Mouse (Mus musculus): ENCODE results near the gene Hist2h2aa2. TPM values are rescaled to one million over a fixed set of nuclear protein-coding genes. Genes with fewer than 3 reads are reported as not detected.

Hist2h2aa2 gene
- total and polyA plus RNA-seq, 2 experiments from 2014 or later: 52.1 to 1,755 TPM

GRCm38 (mm10) chr3:96235836-96236235 lies 4.2 kb downstream of the Hist2h2aa2 start:
- Histone ChIP-seq H3K36me3 (ENCODE audit: insufficient read depth, low read length) (no peaks in the 10 kb centered on the region), H3K27me3 (ENCODE audit: insufficient read depth, low read length) (no peaks in the 10 kb centered on the region), H3K9ac (replicated peaks; ENCODE audit: low read length) (no peak overlapping the region), H3K4me3 (ENCODE audit: low read length) (no peak overlapping the region), H3K27ac (no peak overlapping the region), H3K4me1 (ENCODE audit: insufficient read depth, low read length) (no peaks in the 10 kb centered on the region), H3K9me3 (ENCODE audit: low read length) (no peaks in the 10 kb centered on the region), H3K4me2 (ENCODE audit: low read depth, low read length) (no peak overlapping the region)
- WGBS: 57% methylated on average over 3 of the region's 3 CpGs
- no peak for TF ChIP-seq CTCF (IDR thresholded peaks at IDR 0.05; ENCODE audit: low read depth)
- DNase-seq (ENCODE audit: low spot score) (no peak), ATAC-seq (no peak)

DNA sequence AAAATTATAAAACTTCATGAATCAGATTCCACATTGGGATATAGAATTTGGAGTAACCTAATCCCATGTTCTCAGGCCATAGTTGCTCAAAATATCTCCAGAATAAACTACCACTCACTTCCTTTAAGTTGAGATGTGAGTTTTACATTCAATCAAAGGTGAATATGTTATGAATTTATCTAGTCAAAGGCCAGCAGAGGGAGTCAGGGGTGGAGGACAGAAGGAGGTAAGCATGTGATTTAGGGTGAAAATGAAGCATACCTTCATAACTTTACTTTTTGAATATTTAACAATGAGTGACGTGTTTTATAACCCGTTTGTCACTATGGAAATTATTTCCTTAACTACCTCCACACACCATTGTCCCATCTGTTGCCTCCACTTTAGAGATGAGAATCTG lies 5.2 kb downstream of the Hist2h2aa2 start:
- H3K4me2 ChIP-seq (ENCODE audit: low read depth, low read length): no peak overlapping the region
- DNase-seq (ENCODE audit: low spot score) (no peak), ATAC-seq (no peak)

GRCm38 (mm10) chr3:96231758-96232120 lies 8.3 kb downstream of the Hist2h2aa2 start:
- TF ChIP-seq CTCF (IDR thresholded peaks at IDR 0.05; ENCODE audit: low read depth): no peak
- Histone ChIP-seq H3K36me3 (ENCODE audit: insufficient read depth, low read length) (no peaks in the 10 kb centered on the region), H3K9me3 (ENCODE audit: low read length) (no peaks in the 10 kb centered on the region), H3K4me2 (ENCODE audit: low read depth, low read length) (no peak overlapping the region), H3K4me1 (ENCODE audit: insufficient read depth, low read length) (no peaks in the 10 kb centered on the region), H3K9ac (replicated peaks; ENCODE audit: low read length) (no peak overlapping the region), H3K27me3 (ENCODE audit: insufficient read depth, low read length) (no peaks in the 10 kb centered on the region), H3K27ac (no peak overlapping the region), H3K4me3 (ENCODE audit: low read length) (no peak overlapping the region)
- no peak for DNase-seq (ENCODE audit: low spot score)
- no peak for ATAC-seq
- WGBS: 56% methylated on average over 2 of the region's 2 CpGs

More for the DNA sequence above, 5.2 kb downstream of the Hist2h2aa2 start:
- 89% methylated on average over 2 of the region's 2 CpGs for WGBS
- peak; percentile 8; the same call in 1 of the 2 replicates for TF ChIP-seq CTCF (IDR thresholded peaks at IDR 0.05; ENCODE audit: low read depth)
- Histone ChIP-seq H3K9me3 (ENCODE audit: low read length) (no peaks in the 10 kb centered on the region), H3K36me3 (ENCODE audit: insufficient read depth, low read length) (no peaks in the 10 kb centered on the region), H3K4me1 (ENCODE audit: insufficient read depth, low read length) (no peaks in the 10 kb centered on the region), H3K9ac (replicated peaks; ENCODE audit: low read length) (no peak overlapping the region), H3K27me3 (ENCODE audit: insufficient read depth, low read length) (no peaks in the 10 kb centered on the region), H3K27ac (no peak overlapping the region), H3K4me3 (ENCODE audit: low read length) (no peak overlapping the region)

GRCm38 (mm10) chr3:96230910-96231757 lies 8.9 kb downstream of the Hist2h2aa2 start:
- Histone ChIP-seq H3K27me3 (ENCODE audit: insufficient read depth, low read length) (no peaks in the 10 kb centered on the region), H3K4me3 (ENCODE audit: low read length) (no peak overlapping the region), H3K4me1 (ENCODE audit: insufficient read depth, low read length) (no peaks in the 10 kb centered on the region), H3K9ac (replicated peaks; ENCODE audit: low read length) (no peak overlapping the region), H3K4me2 (ENCODE audit: low read depth, low read length) (no peak overlapping the region), H3K36me3 (ENCODE audit: insufficient read depth, low read length) (no peaks in the 10 kb centered on the region), H3K9me3 (ENCODE audit: low read length) (no peaks in the 10 kb centered on the region), H3K27ac (no peak overlapping the region)
- no peak for ATAC-seq
- no peak for TF ChIP-seq CTCF (IDR thresholded peaks at IDR 0.05; ENCODE audit: low read depth)
- 71% methylated on average over 4 of the region's 4 CpGs for WGBS
- no peak for DNase-seq (ENCODE audit: low spot score)

DNA sequence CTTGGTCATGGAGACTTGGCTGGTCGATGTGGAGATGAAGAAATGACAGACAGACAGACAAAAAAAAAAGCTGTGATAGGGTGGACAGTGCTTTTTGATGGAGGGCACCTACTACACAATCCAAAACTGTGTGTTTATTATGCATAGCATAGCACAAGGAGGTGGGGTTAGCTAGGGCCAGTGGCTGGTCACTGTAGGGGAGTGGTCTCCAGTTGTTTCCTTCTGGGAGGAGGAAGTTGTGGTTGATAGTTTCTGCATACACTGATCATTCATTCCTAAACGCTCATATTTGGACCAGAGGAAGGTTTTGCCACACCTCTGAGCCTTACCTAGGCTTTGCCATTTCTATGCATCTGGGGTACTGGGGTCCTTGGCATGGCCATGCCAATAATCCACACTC lies 9.7 kb downstream of the Hist2h2aa2 start:
- H3K9ac ChIP-seq (replicated peaks; ENCODE audit: low read length): no peak overlapping the region
- WGBS: 75% methylated on average over 2 of the region's 2 CpGs

DNA sequence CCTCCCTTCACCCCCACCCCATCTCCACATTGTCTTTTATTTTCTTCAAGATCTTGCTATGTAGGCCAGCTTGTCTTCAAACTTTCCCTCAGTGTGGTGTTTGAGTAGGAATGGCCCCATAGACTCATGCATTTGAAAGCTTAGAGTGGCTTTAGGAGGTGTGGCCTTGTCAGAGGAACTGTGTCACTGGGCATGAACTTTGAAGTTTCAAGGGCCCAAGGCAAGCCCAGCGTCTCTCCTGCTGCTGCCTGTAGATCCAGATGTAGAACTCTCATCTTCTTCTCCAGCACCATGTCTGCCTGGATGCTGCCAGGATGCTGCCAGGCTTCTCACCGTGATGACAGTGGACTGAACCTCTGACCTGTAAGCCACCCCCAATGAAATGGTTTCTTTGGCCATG lies 11.2 kb downstream of the Hist2h2aa2 start:
- DNase-seq (ENCODE audit: low spot score) (no peak), ATAC-seq (no peak)
- no peaks in the 10 kb centered on the region for H3K27me3 ChIP-seq (ENCODE audit: insufficient read depth, low read length)
- H3K4me3 ChIP-seq (ENCODE audit: low read length): no peak overlapping the region
- TF ChIP-seq CTCF (IDR thresholded peaks at IDR 0.05; ENCODE audit: low read depth): no peak
- 70% methylated on average over 2 of the region's 2 CpGs for WGBS
- H3K9ac ChIP-seq (replicated peaks; ENCODE audit: low read length): no peak overlapping the region
- no peaks in the 10 kb centered on the region for H3K4me1 ChIP-seq (ENCODE audit: insufficient read depth, low read length)
- H3K27ac ChIP-seq: no peak overlapping the region
- H3K36me3 ChIP-seq (ENCODE audit: insufficient read depth, low read length): no peaks in the 10 kb centered on the region
- no peak overlapping the region for H3K4me2 ChIP-seq (ENCODE audit: low read depth, low read length)
- H3K9me3 ChIP-seq (ENCODE audit: low read length): no peaks in the 10 kb centered on the region

More for the DNA sequence above, 9.7 kb downstream of the Hist2h2aa2 start:
- Histone ChIP-seq H3K4me1 (ENCODE audit: insufficient read depth, low read length) (no peaks in the 10 kb centered on the region), H3K36me3 (ENCODE audit: insufficient read depth, low read length) (no peaks in the 10 kb centered on the region), H3K4me3 (ENCODE audit: low read length) (no peak overlapping the region), H3K9me3 (ENCODE audit: low read length) (no peaks in the 10 kb centered on the region), H3K27ac (no peak overlapping the region), H3K27me3 (ENCODE audit: insufficient read depth, low read length) (no peaks in the 10 kb centered on the region), H3K4me2 (ENCODE audit: low read depth, low read length) (no peak overlapping the region)
- DNase-seq (ENCODE audit: low spot score) (no peak), ATAC-seq (no peak)
- TF ChIP-seq CTCF (IDR thresholded peaks at IDR 0.05; ENCODE audit: low read depth): no peak

Data from hindbrain, postnatal 0 days (tissue).